Mouse (Mus musculus): ENCODE results near the gene Gapvd1. TPM values are rescaled to one million over a fixed set of nuclear protein-coding genes. Genes with fewer than 3 reads are reported as not detected.
"Not testable (repeated sequence)": the region's sequence is repeated elsewhere in the genome, so short reads cannot be mapped to it uniquely, and the experiment has no call there.

Gene Gapvd1
- polyA plus RNA-seq (2015; fragmentation: Nextera tagmentation; extraction: Ambion mirVana) = 79.7 and 80.3 TPM in 2 replicates

DNA sequence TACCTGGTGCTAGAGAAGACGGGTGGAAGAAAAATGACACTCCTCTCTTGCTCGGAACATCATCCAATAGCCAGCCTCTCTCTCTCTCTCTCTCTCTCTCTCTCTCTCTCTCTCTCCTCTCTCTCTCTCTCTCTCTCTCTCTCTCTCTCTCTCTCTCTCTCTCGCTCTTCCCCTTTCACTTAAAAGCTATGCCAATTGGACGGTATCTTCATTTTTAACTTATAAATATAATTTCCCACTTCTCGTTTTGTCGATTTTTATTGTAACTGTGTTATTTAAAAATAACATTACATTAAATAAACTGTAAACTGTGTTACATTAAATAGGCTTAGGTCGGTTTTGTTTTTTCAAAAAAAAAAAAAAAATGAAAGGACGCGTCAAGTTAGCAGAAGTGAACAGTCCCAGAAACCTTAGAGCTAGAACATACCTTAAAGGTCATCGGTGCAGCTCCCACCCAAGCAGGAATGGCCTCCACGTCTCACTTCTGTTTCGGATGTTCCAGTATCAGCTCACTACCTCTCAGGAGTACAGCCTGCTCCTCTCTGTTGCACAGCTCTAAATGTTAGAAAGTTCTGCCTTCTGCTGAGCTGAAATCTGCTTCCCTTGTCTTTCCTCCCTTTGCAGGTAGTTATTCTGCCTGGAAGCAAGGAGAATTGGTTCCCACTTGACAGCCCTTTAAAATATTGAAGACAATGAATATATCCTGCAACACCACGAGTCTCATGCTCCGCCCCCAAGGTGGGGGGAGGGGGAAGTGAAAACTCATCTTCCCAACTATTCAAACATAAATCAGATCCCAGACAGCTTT lies at the start of gene Gapvd1:
Gene Gapvd1 (minus strand): TSS at position 682 of the 808 bp plus-strand sequence.
- Histone ChIP-seq H3K4me1 (peaks cover 11% of the 10 kb centered on the region), H3K27ac (replicated peaks) (peak within 1 kb of the TSS; percentile 88), H3K4me3 (replicated peaks) (peak within 1 kb of the TSS; percentile 93), H3K9ac (peak within 1 kb of the TSS; percentile 90), H3K9me3 (replicated peaks) (no peaks in the 10 kb centered on the region), H3K4me2 (replicated peaks) (peak within 1 kb of the TSS; percentile 62), H3K36me3 (no peaks in the 10 kb centered on the region), H3K27me3 (no peaks in the 10 kb centered on the region)
- WGBS = under 1% methylated on average over 14 of the region's 14 CpGs
- ATAC-seq (ENCODE audit: insufficient number of reproducible peaks, low FRiP score, low TSS enrichment, low read depth) = no peak

DNA sequence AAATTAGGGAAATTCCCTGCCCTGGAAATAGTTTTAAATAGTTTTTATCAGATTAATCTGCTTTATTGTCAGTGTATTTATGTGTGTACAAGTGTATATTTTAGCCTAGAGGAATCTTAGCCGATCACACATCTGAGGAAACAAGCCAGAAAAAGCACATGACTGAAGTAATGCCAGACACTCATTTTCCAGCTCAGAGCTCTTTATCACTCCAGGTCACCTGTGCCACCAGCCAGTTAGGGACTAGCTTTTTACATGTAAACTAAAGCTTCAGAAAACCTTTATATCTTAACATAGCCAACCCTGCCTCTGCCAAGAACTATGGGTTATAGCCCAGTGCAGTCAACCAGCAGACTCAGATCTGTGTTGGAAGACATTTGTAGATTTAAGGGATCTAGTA lies 49.8 kb upstream of the Gapvd1 start:
- Histone ChIP-seq H3K27me3 (no peaks in the 10 kb centered on the region), H3K9me3 (replicated peaks) (no peaks in the 10 kb centered on the region), H3K4me2 (replicated peaks) (no peak overlapping the region), H3K9ac (no peak overlapping the region), H3K4me1 (peaks cover 18% of the 10 kb centered on the region), H3K36me3 (peaks cover 32% of the 10 kb centered on the region), H3K27ac (replicated peaks) (no peak overlapping the region), H3K4me3 (replicated peaks) (no peak overlapping the region)
- no peak for ATAC-seq (ENCODE audit: insufficient number of reproducible peaks, low FRiP score, low TSS enrichment, low read depth)
- WGBS = 62% methylated on average over 1 of the region's 1 CpGs

- Histone ChIP-seq H3K4me3 (replicated peaks) (no peak overlapping the region), H3K36me3 (peaks cover 27% of the 10 kb centered on the region), H3K27me3 (no peaks in the 10 kb centered on the region), H3K4me2 (replicated peaks) (peak overlapping the region; percentile 42; the same call in 1 of the 2 replicates), H3K27ac (replicated peaks) (no peak overlapping the region), H3K9ac (no peak overlapping the region), H3K4me1 (peaks cover 20% of the 10 kb centered on the region), H3K9me3 (replicated peaks) (no peaks in the 10 kb centered on the region)
- ATAC-seq (ENCODE audit: insufficient number of reproducible peaks, low FRiP score, low TSS enrichment, low read depth) = no peak
- 93% methylated on average over 2 of the region's 2 CpGs for WGBS
Observed at GRCm38 (mm10) chr2:34804172-34804571, 49.1 kb upstream of the Gapvd1 start.

GRCm38 (mm10) chr2:34803746-34804145 lies 48.7 kb upstream of the Gapvd1 start:
- Histone ChIP-seq H3K4me3 (replicated peaks) (peak overlapping the region; percentile 24), H3K27me3 (no peaks in the 10 kb centered on the region), H3K36me3 (peaks cover 23% of the 10 kb centered on the region), H3K9me3 (replicated peaks) (no peaks in the 10 kb centered on the region), H3K4me1 (peaks cover 24% of the 10 kb centered on the region), H3K9ac (no peak overlapping the region), H3K27ac (replicated peaks) (no peak overlapping the region), H3K4me2 (replicated peaks) (peak overlapping the region; percentile 42)
- 57% methylated on average over 3 of the region's 3 CpGs for WGBS
- ATAC-seq (ENCODE audit: insufficient number of reproducible peaks, low FRiP score, low TSS enrichment, low read depth) = no peak

- 0 out of 2 replicates have a peak, but pooled peaks have one; percentile 9 for ATAC-seq (ENCODE audit: insufficient number of reproducible peaks, low FRiP score, low TSS enrichment, low read depth)
- H3K9me3 ChIP-seq (replicated peaks); H3K27me3 ChIP-seq: not testable (repeated sequence)
- Histone ChIP-seq H3K4me2 (replicated peaks) (peak overlapping the region; percentile 59), H3K27ac (replicated peaks) (peak overlapping the region; percentile 94), H3K9ac (peak overlapping the region; percentile 85), H3K4me1 (peaks cover 29% of the 10 kb centered on the region), H3K4me3 (replicated peaks) (peak overlapping the region; percentile 70), H3K36me3 (peaks cover 16% of the 10 kb centered on the region; the same call in 1 of the 2 replicates)
- WGBS = under 1% methylated on average over 30 of the region's 32 CpGs
Observed at GRCm38 (mm10) chr2:34802565-34803245, 47.7 kb upstream of the Gapvd1 start.

DNA sequence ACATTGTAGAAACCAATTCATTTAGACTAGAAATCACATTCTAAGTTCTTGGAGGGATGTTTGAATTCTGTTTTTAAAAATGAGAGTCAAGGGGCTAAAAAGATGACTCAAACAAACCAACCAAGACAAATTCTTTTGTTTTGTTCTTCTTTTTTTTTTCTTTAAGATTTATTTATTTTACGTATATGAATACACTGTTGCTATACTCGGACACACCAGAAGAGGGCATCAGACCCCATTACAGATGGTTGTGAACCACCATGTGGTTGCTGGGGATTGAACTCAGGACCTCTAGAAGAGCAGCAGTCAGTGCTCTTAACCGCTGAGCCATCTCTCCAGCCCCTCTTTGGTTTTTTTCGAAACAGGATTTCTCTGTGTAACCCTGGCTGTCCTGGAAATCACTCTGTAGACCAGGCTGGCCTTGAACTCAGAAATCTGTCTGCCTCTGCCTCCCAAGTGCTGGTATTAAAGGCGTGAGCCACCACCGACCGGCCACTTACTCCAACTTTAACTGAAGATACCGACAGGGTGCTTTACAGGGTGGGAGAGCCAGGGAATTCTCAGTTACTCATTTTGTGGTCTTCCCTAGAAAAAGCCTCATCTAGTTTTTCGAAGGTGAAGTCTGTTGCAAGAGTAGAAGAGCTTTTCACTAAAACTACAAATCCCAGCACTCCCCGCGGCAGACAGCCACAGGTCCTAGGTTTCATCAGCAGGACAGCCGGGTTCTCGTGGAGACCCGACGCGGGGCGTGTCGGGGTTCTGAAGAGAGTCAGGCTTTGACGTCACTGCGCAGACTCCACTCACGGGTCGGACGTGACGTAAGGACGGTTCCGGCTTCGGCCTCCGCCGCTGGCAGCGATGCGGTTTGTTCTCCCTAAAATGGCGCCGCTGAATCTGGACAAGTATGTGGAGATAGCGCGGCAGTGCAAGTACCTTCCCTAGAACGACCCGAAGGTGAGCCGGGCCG lies 46.8 kb upstream of the Gapvd1 start:
- 4% methylated on average over 39 of the region's 39 CpGs for WGBS
- ATAC-seq (ENCODE audit: insufficient number of reproducible peaks, low FRiP score, low TSS enrichment, low read depth) = peak; percentile 97
- Histone ChIP-seq H3K4me1 (peaks cover 29% of the 10 kb centered on the region), H3K27me3 (no peaks in the 10 kb centered on the region), H3K9ac (peak overlapping the region; percentile 85), H3K9me3 (replicated peaks) (no peaks in the 10 kb centered on the region), H3K27ac (replicated peaks) (peak overlapping the region; percentile 94), H3K4me2 (replicated peaks) (peak overlapping the region; percentile 42), H3K4me3 (replicated peaks) (peak overlapping the region; percentile 70), H3K36me3 (peaks cover 13% of the 10 kb centered on the region; the same call in 1 of the 2 replicates)

DNA sequence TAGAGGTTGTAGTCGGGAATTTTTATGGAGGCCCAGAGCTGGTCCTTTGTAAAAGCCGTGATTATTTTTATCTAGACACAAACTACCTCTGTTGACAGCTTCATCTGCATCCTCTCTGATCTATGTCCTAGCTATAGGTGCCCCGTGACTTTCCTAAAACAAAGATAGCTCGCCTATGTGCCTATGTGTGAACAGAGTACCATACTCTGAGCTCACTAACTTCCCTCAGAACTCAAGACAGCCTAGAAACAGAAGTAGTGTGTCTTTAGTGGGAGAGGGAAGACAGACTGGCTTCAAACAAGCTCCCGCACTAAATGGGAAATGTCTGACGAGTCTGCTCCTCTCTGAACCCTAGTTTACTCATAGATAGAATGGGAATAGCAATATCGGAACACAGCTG lies 45.3 kb upstream of the Gapvd1 start:
- peak overlapping the region; percentile 75 for H3K4me2 ChIP-seq (replicated peaks)
- ATAC-seq (ENCODE audit: insufficient number of reproducible peaks, low FRiP score, low TSS enrichment, low read depth) = no peak
- H3K4me3 ChIP-seq (replicated peaks) = peak overlapping the region; percentile 73
- H3K4me1 ChIP-seq = peaks cover 29% of the 10 kb centered on the region
- 78% methylated on average over 7 of the region's 7 CpGs for WGBS
- H3K9me3 ChIP-seq (replicated peaks) = no peaks in the 10 kb centered on the region
- H3K9ac ChIP-seq = no peak overlapping the region
- H3K27me3 ChIP-seq = no peaks in the 10 kb centered on the region
- peak overlapping the region; percentile 88 for H3K27ac ChIP-seq (replicated peaks)
- H3K36me3 ChIP-seq = peaks cover 4% of the 10 kb centered on the region; the same call in 1 of the 2 replicates

DNA sequence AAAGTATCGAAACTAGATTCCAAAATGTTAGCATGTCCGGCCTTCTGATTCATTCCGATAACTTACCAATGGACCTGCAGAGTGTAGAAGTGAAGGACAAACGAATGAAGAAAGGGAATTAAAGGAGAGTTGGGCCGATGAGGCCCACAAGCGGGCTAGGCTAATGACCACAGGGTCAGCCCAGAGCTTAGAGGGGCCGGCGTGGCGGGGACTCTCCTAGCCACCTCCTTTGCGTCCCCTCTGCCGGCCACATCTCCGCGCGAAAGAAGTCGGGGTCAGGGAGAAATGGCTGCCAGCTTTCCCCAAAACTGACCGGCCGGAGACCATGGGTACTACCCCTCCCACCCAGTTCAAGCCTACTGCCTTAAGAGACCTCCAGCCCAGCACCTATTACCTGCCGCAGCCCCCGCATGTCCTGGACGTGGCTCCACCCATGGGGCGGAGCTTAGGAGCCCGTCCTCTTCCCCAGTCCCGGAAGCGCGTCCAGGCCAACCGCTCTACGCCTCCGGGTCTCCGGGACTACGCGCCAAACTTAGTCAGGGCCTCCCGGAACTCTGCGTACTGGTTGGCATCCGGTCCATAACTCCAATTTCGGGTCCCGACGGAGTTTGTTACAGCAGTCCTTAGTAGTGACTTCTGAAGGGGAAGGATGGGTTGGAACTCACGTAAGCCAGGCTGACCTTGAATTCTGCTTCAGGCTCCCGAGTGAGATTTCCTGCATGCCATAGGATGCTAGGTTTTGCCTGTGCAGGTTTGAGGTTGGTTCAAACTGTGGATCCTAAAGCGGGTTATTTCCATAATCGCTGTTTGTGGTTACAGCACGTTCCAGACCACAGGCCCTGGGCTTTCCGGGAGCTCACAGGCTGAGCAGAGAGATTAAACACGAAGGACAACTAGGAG lies 44.6 kb upstream of the Gapvd1 start, which contains the start of gene Rabepk:
Gene Rabepk (minus strand): TSS at position 556 of the 900 bp plus-strand sequence.
- Histone ChIP-seq H3K9ac (peak within 1 kb of the TSS; percentile 57), H3K27ac (replicated peaks) (peak within 1 kb of the TSS; percentile 88), H3K27me3 (no peaks in the 10 kb centered on the region), H3K4me2 (replicated peaks) (peak within 1 kb of the TSS; percentile 75), H3K4me3 (replicated peaks) (peak within 1 kb of the TSS; percentile 73), H3K9me3 (replicated peaks) (no peaks in the 10 kb centered on the region), H3K4me1 (peaks cover 26% of the 10 kb centered on the region), H3K36me3 (peaks cover 7% of the 10 kb centered on the region)
- peak; percentile 72 for ATAC-seq (ENCODE audit: insufficient number of reproducible peaks, low FRiP score, low TSS enrichment, low read depth)
- WGBS = 3% methylated on average over 44 of the region's 44 CpGs

- peaks cover 17% of the 10 kb centered on the region for H3K4me1 ChIP-seq
- no peaks in the 10 kb centered on the region for H3K27me3 ChIP-seq
- H3K4me3 ChIP-seq (replicated peaks) = no peak overlapping the region
- H3K4me2 ChIP-seq (replicated peaks) = no peak overlapping the region
- no peaks in the 10 kb centered on the region for H3K9me3 ChIP-seq (replicated peaks)
- no peak for ATAC-seq (ENCODE audit: insufficient number of reproducible peaks, low FRiP score, low TSS enrichment, low read depth)
- H3K9ac ChIP-seq = no peak overlapping the region
- H3K36me3 ChIP-seq = peaks cover 22% of the 10 kb centered on the region
- H3K27ac ChIP-seq (replicated peaks) = no peak overlapping the region
- 74% methylated on average over 7 of the region's 7 CpGs for WGBS
Observed at GRCm38 (mm10) chr2:34795426-34795825, 40.4 kb upstream of the Gapvd1 start.

GRCm38 (mm10) chr2:34794511-34794910 lies 39.5 kb upstream of the Gapvd1 start:
- Histone ChIP-seq H3K4me2 (replicated peaks) (no peak overlapping the region), H3K4me1 (peaks cover 10% of the 10 kb centered on the region), H3K27me3 (no peaks in the 10 kb centered on the region), H3K36me3 (peaks cover 30% of the 10 kb centered on the region), H3K9ac (no peak overlapping the region), H3K27ac (replicated peaks) (no peak overlapping the region), H3K9me3 (replicated peaks) (no peaks in the 10 kb centered on the region), H3K4me3 (replicated peaks) (no peak overlapping the region)
- 99% methylated on average over 2 of the region's 2 CpGs for WGBS
- no peak for ATAC-seq (ENCODE audit: insufficient number of reproducible peaks, low FRiP score, low TSS enrichment, low read depth)
